Mouse (Mus musculus): ENCODE measurements around the gene Fgfbp1.

GRCm38 (mm10) chr5:43997626-43998025 is 16.0 kb upstream of the Fgfbp1 start:
- no peak for TF ChIP-seq CTCF (IDR thresholded peaks at IDR 0.05; ENCODE audit: control insufficient read depth, insufficient read depth, low read length)
- TF ChIP-seq POLR2A (IDR thresholded peaks at IDR 0.05; ENCODE audit: borderline replicate concordance, control insufficient read depth, low read depth, low read length): no peak

Data from bone marrow, adult 2 months (tissue).